Mouse (Mus musculus) heart, adult 9 months (tissue): ENCODE measurements at regions not wholly inside any gene's neighbourhood (a gene's known extent, or its start where the extent isn't known, plus 50 kb on each side); places are given as distances from the start of the nearest gene placed in this dataset.

Experiments used
- DNase-seq, 2 experiments: peaks; one replicate each; pipeline ENCODE4 v3.0.0; 2022; ENCODE audit warnings: low spot score in 2 of 2

DNA sequence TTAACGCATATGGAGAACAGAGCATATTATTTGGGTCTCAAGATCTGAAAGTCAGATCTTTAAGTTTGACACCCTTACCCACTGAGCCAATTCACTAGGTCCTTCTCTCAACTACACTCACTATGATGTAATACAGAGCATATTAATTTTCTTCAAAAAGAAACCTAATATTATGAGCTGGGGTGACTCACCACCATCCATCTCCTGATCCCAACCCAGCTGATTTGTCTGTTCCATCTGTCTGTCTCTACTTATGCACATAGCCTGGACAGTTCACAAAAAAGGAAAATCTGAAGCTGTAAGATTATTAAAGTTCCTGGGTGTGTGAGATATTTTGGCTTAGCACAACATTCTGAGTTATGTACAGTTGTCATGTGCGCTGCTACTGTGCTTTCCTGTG is 108.2 kb upstream of the Rarb start:
- no peak for DNase-seq

DNA sequence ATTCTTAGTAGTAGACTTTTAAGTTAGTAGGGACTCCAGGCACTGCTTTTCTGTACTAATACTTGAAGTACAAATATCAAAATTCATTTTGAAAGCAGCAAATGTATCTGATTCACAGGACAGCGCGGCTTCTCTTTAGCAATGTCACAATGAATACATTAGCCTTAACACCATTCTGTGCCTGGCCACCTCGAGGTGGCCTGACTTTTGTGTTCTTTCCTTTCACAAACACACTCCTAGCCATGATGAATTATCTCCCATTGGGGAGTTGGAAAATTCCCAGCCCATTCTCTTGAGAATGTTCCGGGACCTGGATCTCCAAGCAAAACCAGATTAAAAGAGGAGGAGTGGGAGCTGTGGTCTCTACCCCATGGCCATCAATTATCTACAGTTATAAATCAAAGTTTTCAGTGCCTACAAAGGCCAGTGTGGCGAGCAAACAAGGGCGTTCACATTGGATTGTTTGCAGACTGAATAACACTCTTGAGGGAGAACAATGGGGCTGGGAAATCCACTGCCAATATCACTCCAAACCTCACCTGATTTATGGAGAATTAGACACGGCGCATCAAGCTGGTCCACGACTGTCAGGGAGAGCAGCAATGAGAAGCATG is 82.7 kb upstream of the Rarb start:
- DNase-seq, result no peak

DNA sequence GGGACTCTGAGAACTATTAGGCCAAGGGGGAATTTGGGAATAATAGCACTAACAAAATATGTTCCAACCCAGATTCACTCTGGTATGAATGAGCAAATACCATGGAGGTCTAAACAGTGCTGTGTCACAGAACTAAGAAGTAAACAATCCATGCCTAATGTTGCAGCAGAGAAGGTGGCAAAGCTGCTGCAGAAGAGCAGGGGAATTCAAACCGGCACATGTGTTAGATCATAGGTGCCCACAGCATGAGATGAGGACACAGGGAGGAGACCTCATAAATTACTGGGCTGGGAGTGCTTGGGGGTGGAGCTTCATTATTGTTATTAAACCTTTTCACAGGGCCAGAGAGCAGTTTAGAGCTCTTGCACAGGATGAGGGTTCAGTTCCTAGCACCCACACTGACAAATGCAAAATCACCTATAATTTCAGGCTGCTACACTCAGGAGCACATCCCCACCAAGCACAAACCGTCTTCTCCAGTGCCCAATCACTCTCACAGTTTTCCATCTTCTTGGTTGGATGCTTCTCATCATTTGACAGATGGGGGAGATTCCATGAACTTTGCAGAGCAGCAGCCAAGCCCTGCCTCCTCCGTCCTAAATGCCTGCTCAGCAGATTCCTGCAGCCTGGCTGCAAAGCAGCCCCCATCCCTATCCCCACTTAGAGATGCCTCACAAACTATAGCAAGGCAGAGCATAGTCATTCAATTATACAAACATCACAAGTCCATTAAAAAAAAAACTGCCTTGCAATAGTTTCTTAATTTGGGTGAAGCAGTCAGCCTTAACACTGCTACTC is 79.0 kb upstream of the Rarb start:
- no peak for DNase-seq

DNA sequence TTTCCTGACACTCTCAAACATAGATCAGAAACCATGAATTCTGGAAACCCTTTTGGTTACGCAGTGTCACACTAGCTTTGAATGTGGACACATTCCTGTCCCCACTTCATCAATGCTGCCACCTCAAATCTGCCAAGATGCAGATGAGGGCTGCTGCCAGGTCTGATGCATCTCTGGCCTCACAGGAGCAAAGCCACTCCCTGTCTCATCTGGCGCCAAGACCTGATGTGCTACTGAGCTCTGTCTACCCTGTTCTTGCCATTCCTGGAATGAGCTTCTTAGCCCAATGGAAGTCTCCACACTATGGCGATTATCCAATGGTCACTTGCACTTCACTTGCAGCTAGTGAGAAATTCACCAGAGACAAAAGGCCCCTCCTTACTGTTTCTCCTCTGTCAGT is 78.0 kb upstream of the Rarb start:
- DNase-seq, result no peak

DNA sequence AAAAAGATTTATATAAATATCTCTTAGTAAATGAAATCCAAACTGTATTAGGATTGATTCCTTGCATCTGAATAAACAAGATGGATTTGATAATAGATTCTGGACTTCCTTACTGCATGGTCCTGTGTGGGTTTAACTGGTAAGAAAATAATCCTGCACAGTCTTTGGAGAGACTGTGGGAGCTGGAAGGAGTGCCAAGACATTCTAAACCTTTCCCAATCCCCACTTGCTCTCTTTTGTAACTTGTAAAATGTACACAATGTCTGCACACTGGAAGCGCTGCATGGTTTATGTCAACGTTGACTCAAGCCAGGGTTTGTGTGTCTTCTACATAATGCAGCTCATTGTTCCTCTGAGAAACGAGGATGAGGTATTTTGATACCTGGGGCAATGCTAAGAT is 62.3 kb upstream of the Rarb start:
- DNase-seq, result no peak

DNA sequence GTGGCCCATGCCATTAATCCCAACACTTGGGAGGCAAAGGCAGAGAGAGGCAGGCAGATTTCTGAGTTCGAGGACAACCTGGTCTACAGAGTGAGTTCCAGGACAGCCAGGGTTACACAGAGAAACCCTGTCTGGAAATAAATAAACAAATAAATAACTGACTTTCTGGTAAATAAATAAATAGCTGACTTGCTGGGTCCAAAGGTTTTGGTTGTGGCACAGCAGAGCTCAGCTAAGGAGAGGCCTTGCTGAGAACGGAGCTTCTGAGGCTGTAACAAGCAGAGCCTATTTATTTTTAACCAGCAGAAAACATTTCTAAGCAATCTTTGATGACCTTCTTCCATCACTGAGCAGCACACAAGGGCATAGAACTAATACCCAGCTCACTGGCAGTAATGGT is 50.3 kb upstream of the Rarb start:
- no peak for DNase-seq
